Mouse (Mus musculus) yolk sac, embryonic 10.5 days (tissue): ENCODE results near the gene Henmt1.

ENCODE experiments used
- DNase-seq: peaks from one replicate; pipeline ENCODE4 v3.0.0-alpha.2; 2017; ENCODE audit warnings: low spot score

Gene Henmt1

DNA sequence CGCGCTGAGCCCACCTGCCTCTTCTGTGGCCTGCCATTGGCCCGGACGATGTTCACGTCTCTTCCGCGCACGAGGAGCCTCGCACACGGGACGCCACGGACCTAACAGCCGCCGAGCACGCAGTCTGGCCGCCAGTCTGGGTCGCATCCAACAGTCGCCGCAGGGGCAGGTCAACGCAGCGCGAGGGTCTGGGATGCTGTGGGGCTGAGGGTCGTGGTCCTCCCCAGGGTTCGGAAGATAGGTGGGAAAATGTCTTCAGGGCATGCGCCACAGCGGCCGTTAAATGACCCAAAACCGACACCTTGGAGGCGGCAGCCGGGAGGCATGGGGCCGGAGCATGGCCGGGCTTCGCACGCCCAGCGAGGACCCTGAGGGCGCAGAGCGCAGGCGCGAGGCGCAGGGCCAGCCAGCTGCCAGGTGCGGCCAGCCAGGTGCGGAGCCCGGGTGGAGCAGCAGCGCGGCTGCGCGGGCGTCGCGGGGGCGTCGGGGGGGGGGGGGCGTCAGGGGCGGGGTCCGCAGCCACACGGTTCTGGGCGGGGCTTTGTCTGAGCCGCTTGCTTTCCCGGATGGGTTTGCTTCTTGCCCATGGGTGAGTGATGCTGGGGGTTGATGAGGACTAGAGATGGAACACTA lies 444 bp downstream of the Henmt1 start, which contains the start of gene Gm9857:
Gene Gm9857, minus strand, starts transcription at position 445 of the 633 bp plus-strand sequence.
- peak; percentile 39 for DNase-seq

GRCm38 (mm10) chr3:108940996-108941395 lies 1.3 kb downstream of the Henmt1 start:
- DNase-seq, result no peak

- no peak for DNase-seq
These were observed 18.3 kb downstream of the Henmt1 start for GRCm38 (mm10) chr3:108957976-108958375.

DNA sequence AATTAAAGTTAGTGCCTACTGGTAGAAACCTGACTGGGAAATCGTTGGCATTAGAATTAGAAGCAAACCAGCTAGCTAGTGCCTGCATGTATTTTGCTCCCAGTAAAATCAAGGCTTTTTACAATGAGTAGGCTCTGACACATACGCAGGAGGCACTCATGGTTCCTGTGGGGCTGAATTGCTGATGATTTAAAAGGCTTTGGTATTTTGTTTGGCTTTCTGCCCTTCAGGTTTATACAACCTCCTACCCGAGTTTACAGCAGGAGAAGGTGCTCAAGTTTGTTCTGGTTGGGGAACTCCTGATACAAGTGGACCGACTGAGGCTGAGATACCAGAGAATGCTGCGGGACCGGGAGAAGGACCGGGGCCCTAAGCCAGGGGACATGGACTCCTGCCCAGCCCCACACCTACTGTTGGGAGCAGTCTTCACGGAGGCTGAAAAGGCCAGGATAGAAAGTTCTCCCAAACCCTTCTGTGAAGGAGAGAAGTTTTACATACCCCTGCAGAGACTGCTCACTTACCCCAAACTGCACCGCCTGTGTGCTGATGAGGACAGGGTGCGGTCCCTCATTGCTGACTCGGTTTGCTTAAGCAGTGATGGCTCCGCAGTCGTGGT lies 20.1 kb downstream of the Henmt1 start:
- no peak for DNase-seq

GRCm38 (mm10) chr3:108961226-108961625 lies 21.6 kb downstream of the Henmt1 start:
- peak; percentile 20 for DNase-seq

- DNase-seq, result no peak
These were observed 22.0 kb downstream of the Henmt1 start for GRCm38 (mm10) chr3:108961655-108962054.

DNA sequence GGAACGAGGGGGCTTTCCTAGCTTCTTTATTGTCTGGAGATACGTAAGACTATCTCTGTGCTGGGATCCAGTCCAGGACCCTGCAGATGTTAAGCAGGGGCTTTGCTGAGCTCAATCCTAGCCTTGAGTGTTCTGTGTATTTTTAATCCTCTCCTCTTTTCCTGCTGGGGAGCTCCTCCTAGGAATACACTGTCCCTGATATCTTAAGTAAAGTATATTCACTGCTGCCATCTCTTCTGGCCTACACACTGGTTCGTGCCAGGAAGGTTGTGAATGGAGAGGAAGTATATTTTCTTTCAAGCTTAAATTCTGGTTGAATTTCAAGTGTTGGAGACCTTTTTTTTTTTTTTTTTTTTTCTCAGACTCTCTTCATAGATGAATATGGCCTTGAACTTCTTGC lies 23.6 kb downstream of the Henmt1 start:
- no peak for DNase-seq

DNA sequence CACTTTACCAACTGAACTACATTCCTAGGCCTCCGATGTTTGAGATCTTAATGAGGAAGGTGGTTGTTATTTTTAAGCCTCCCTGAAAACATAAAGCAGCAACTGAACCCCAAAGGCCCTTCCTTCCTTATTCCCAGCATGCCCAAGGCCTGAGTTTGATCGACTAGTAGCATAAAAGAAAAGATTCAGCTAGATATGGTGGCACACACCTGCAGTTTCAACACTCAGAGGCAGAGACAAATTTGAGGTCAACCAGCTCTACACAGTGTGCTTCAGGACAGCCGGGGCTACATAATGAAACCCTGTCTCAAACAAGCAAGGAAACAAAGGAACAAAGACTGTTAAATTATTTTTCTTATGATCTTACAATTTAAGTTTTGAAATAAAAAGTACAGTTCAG lies 24.1 kb downstream of the Henmt1 start:
- no peak for DNase-seq

DNA sequence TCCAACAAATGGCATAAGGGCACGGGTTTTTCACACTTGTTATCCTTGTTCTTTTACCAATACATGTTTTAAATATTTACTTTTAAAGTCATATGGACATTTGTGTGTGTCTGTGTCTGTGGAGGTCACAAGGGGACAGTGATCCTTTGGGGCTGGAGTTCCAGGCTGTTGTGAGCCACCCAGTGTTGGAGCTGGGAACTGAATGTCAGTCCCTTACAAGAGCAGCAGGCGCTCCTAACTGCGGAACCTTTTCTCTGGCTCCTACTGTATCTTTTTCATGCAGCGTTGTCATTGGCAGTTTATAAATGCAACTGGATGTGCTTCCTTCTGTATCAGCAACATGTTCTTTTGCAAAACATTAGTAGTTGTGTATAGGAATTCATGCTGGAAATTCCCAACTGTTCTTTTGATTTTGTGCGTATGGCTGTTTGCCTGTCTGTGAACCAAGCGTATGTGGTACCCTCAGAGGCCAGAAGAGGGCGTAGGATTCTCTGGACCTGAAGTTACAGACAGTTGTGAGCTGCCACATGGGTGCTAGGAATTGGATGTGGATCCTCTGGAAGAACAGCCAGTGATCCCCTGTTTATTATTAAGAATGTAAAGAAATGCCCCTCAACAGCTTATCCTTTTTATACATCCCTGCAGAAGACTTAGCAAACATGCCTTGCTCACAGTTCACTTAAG lies 24.8 kb downstream of the Henmt1 start:
- no peak for DNase-seq

GRCm38 (mm10) chr3:108966051-108966450 lies 26.4 kb downstream of the Henmt1 start:
- no peak for DNase-seq

DNA sequence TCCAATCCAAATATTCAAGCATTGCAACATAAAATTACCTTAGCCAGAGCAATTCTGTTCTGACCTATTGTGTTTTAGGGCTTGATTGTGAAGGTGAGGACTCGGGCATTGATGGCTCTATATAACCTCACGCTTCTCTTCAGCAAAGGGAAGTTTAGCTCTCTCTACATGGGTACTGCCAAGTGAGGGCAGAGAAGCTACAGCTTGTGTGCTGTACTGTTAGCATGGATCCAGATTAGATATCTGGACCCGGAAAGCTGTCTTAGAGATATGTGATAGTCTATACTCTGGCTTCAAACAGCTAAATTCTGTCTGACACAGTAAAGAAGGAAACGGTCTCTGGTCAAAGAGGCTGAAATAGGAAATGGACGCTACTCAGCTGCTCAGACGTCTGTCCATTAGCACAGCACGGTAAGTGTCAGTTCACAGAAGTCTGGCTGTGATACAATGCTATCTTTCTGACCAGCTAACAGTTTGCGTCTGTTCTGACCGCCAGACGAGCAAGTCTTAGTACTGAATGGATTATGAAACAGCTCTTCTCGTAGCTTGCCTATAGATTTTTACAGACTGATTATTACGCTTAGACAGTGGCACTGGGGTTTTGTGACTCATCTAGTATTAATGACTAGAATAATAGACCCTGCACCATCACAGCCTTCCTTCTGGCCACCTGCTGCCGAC lies 34.4 kb downstream of the Henmt1 start:
- no peak for DNase-seq

DNA sequence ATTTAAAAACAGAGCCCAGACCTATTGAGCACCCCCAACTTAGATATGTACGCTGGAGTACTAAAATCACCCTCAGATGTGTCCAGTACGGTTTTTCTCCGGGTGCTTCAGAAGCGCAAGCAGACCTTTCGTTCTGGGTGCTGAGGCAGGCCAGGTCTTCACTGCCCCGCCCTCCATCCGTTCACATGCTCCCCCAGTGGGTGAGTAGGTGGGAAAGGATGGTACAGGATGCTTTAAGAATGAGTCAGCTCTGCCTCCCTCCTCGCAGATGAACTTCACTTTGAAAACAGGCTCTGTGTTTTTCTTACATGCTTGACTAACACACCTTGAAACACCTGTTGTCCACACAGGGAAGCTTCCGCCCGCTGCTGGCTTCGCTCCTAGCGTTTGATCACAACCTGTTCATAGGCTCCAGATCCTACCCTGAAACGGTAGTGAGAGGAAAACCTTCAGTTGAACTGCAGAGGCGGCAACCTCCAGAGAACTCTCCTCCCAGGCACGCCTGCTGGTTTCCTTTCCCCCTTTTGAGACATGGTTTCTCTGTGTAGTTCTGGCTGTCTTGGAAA lies 35.3 kb downstream of the Henmt1 start:
- DNase-seq, result no peak

GRCm38 (mm10) chr3:108977340-108978030 lies 37.8 kb downstream of the Henmt1 start:
- DNase-seq, result no peak

DNA sequence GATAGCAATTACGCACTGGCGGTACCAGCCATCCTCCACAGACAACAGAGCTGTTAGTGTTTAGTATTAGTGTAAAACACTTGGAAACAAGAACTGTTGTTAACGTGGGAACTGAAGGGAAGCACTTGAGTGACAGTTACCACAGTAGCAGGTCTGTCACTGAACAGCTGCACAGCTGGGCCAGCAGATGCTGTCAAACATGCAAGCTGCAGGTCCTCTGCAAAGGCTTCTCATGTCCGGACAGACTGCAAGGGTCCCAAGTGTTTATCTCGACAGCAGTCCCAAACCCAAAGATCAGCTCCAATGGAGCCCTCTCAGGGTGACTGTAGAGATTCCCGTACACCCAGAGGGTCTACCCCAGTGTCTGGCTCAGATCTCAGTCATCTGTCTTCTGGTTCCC lies 42.3 kb downstream of the Henmt1 start:
- DNase-seq, result no peak

GRCm38 (mm10) chr3:108983989-108984388 lies 44.3 kb downstream of the Henmt1 start:
- DNase-seq, result no peak

DNA sequence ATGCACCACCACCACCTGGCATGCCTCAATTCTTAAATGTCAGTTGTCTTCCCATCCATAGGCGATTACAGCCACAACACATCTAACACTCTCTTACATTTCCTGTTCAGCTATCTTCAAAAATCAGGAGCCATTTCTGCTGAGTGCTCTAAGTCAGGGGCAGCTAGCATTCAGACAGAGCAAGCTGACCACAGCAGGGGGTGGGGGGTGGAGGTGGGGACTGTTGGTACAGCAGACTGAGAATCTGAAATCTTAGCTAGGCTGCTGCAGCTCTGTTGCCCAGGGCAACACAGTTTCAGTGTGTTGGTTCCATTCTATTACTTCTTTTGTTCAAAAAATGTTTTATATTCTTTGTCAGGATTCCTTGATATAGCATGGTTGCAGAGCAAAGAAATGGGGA lies 46.9 kb downstream of the Henmt1 start:
- no peak for DNase-seq

GRCm38 (mm10) chr3:108987009-108987659 lies 47.5 kb downstream of the Henmt1 start:
- no peak for DNase-seq

- no peak for DNase-seq
These were observed 50.4 kb downstream of the Henmt1 start for GRCm38 (mm10) chr3:108989971-108990548.

DNA sequence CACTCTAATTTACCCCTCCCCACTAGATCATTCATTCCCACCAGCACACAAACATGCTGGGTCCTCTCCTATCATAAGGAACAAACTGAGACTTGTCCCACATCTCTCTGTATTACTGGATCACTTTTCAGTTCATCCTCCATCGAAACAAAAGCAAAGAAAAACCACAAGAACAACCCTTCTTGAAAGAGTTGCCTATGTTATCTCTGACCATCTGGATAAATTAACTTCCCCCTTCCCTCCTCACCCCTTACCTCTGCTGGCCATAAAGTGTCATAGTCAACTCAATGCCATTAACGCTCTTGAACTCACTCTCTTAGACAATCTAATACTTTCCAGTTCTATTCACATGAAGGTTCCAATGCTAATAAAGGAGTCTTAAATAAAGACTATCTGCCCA lies 54.8 kb downstream of the Henmt1 start:
- DNase-seq, result no peak

- DNase-seq, result no peak
These were observed 55.7 kb downstream of the Henmt1 start for GRCm38 (mm10) chr3:108995379-108995778.

DNA sequence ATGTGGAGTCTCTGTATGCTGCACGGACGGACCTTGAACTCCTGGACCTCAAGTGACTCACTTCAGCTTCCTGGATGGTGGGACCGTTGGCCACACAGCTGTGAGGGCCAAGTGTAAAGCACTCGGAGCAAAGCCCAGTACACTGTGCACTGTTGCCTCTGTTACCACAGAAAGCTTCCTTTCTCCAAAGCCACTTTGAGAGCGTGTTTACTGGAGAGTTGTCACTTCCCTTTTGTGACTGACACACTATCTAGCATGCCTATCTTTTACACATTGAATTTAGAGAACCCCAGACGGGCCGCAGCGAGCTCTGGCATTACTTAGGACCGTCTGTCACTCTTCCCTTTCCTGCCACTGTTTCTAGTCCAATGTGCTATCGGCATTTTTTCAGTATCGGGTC lies 57.6 kb downstream of the Henmt1 start:
- no peak for DNase-seq
